Mouse (Mus musculus): ENCODE results near the gene Efcab6. TPM values are rescaled to one million over a fixed set of nuclear protein-coding genes. Genes with fewer than 3 reads are reported as not detected.

The Efcab6 gene
- total RNA-seq, 4 experiments from 2014 or later: 9.2 to 16.2 (median 14.2) TPM

Other genes with a start within 250 kb of the Efcab6 start
- gene Sult4a1, start 40.4 kb upstream of the Efcab6 start, total RNA-seq (2022): 100 to 1,000 TPM; 393 to 440 (median 417) TPM
- gene Pnpla5, start 57.8 kb upstream of the Efcab6 start, total RNA-seq (2022): not detected
- gene Pnpla3, start 102.5 kb upstream of the Efcab6 start, total RNA-seq (2022): 10 to 100 TPM in 3 of 4 experiments, 1 to 10 TPM in 1; 9.3 to 12.4 (median 12.2) TPM
- gene Samm50, start 126.9 kb upstream of the Efcab6 start, total RNA-seq (2022): 100 to 1,000 TPM; 102 to 106 (median 104) TPM
- gene Parvb, start 166.7 kb upstream of the Efcab6 start, total RNA-seq (2022): 10 to 100 TPM; 15.8 to 20.0 (median 17.9) TPM

Measured in left cerebral cortex, adult 8-10 months (tissue).